Mouse (Mus musculus): ENCODE measurements around the gene Birc5.
"Not testable (repeated sequence)": the region's sequence is repeated elsewhere in the genome, so short reads cannot be mapped to it uniquely, and the experiment has no call there.

Gene Birc5

DNA sequence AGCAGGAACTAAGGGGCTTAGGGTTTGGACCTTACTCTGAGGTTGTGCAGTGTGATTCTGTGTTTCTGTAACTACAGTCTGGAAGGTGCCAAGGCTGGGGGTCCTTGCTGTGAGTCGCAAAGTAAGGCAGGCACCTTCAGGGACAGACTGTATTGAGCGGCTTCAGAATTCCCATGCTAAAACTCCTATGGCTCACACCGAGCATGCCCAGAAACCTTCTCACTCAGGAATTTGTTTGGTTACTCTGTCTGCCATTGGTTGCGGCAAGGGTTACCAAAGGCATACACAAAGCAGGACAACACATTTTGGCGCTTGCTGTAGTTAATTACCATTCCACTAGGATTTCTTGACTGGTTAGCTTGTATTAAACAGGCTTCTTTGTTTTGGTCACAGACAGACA lies 22.9 kb upstream of the Birc5 start:
- in situ Hi-C loops (cut with MboI) = loop anchor here (5.0 to 10.0 kb wide), 2 partner anchors 34 to 441 kb away; no protein-coding TSS in a partner anchor

DNA sequence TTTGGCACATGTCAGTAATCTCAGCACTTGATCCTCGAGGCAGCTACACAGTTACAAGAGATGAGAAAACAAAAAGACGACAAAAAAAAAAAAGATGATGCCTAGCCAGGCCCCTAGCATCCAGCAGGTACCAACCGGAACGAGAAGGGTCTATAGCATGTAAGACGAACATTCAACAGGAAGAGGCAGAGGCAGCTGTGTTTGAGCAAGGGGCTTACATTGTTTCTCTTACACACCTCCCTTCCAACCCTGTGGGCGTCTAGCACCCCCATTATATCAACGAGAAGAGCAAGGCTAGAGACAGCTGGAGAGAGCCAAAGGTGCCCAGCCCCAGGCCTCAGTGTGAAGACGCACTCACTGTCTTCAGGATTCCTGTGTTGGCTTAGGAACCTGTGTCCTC lies 22.1 kb upstream of the Birc5 start:
- in situ Hi-C loops (cut with MboI) = loop anchor here (5.0 to 10.0 kb wide), 2 partner anchors 35 to 442 kb away; no protein-coding TSS in a partner anchor

DNA sequence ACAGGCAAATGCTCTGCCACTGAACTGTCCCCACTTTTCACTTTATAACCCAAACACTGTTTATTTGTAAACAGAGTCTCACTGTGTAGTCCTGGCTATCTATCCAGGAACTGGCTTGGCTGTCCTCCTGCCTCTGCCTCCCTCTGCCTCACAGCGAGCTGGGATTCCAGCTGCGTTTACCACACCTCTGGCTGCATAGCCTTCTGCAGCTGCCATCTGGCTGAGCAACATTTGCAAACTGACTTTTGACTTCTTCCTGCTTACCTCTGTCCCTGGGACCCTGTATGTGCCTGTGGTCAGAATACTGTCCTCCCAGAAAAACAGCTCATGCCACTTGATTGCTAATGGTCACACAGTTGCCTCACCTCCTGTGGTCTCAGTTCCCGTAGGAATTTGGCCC lies 21.7 kb upstream of the Birc5 start:
- in situ Hi-C loops (cut with MboI) = loop anchor here (5.0 to 10.0 kb wide), 2 partner anchors 35 to 443 kb away; no protein-coding TSS in a partner anchor

DNA sequence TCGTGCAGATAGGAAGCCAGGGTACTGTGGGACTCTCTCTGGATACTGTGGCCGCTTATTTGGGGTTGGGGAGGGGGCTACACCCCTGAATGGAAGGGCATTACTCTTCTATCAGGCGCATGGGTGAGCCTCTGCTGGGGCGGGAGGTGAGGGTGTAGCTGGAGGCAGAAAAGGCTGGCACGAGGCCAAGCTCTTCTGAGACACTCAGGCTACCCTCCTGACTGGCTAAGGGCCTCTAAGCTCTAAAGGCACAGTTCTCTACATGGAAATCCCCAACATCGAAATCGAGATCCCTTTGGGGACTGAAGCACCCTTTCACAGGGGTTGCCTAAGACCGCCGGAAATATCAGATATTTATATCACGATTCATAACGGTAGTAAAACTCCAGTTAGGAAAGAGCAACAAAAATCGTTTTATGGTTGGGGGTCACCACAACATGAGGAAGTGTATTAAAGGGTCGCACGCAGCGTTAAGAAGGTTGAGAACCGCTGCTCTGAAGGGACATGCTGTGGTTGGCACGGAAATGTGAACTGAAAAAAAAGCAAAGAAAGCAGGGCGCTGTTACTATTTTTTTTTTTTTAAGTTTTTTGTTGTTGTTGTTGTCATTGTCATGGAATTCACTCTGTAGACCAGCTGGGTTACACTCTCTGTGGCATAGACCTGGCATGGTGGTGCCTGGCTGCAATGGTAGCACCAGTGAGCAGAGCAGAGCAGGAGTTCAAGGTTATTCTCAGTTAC lies 20.7 kb upstream of the Birc5 start:
- in situ Hi-C loops (cut with MboI) = loop anchor here (5.0 to 10.0 kb wide), 2 partner anchors 36 to 444 kb away; no protein-coding TSS in a partner anchor

DNA sequence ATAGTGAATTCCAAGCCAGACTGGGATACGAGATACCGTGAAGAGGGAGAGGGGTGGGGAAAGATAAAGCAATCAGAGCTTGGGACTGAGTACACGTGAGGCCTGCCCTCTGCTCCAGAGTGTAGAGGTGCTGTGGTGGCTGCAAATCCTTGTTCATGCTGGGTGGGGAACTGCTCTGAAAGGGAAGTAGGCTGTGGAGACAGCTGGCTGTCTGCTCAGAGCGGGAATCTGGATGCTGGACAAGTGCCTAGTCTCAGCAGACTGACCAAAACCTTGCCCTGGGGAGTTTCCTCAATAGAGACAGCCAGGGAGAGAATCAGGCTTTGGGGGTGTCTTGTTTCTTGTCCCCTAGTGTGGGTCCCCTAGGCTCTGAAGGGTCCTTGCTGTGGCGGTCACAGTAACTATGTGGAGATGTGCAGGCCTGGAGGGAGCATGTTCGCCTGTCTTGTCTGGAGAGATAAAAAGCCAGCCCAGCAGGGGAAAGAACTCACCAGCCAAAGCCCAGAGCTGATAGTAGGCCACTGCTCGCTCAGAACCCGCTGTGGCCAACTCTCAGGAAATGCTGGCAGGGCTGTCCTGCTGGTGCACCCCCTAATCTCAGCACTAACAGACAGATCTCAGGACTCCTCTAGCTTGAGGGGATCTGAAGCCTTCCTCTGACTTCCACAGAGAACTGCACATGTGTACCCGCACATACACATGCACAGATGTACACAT lies 20.0 kb upstream of the Birc5 start:
- in situ Hi-C loops (cut with MboI) = loop anchor here (5.0 to 10.0 kb wide), 2 partner anchors 37 to 444 kb away; no protein-coding TSS in a partner anchor

DNA sequence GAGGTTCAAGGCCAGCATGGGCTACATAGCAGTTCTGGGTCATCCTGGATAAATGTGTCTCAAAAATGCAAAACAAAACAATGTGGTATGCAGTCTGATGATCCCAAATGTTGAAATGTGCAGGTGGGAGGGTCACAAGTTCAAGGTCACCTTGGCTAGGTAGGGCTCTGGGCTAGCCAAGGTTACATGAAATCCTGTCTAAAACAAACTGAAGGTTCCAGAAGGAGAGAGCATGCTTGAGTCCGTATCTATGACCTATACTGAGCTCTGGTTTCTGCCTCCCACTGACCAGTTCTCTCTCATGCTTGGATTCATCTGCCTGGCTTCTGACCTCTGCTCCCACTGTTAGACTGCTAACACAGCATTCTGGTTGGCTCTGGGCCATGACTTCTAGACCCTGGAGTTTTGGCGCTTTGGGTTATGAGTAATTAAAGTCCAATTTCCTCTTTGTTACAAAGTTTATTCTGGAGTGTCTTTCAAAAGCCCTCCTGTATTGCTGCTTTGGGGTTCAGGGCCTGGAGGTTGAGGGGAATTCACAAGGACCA lies 19.3 kb upstream of the Birc5 start:
- in situ Hi-C loops (cut with MboI) = loop anchor here (5.0 to 10.0 kb wide), 2 partner anchors 37 to 445 kb away; no protein-coding TSS in a partner anchor

DNA sequence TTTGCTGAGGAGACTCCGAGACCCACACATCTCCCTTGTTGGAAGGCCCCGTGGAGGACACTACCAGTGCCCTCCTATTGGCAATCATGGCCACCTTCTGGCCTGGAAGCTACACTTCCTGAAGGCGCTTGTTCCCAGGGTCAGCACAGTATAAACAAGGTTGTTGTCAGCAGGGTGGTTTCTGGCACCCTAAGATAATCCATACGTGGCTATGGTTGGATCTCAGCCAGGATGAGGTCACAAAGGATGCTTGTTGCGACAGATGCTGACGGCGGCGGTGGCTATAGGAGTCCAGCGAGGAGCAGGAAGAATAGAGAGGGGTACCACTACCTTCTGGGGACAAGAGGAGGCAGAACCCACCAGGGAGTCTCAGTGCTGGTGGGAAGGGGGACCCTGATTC lies 18.6 kb upstream of the Birc5 start:
- in situ Hi-C loops (cut with MboI) = no loop called here

DNA sequence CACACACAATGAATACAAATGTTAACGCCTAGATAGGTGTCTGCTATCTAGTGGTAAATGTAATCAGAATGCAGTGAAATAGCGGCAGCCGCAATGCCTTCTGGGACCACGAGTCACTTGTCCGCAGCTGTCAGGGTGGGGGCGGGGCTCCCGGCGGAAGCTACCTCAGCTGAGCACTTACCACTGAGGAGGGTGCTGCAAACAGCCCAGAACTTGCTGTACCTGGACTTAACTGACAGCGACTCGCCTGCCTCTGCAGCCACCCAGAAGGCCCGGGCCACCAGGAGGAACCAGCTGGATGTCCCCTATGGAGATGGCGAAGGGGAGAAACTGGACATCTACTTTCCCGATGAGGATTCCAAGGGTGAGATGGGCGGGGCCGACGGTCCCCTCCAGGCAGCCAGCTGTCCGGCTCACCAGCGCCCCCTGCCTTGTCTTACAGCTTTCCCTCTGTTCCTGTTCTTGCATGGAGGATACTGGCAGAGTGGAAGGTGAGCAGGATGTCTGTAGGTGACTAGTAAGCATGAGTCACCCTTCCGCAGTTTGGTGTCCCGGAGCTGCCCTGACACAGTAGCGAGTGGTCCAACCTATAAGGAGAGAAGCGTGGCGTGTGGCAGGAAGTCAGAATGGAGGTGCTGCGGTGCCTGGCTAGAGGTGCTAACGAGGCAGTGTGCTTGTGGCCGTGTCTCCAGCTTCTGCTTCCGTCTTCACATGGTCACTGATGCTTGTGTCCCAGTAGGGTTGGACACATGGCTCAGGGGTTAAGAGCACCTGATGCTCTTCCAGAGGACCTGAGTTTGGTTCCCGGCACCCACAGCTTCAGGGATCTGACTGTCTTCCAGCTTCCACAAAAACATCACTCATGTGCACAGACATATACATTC lies 16.7 kb upstream of the Birc5 start:
- in situ Hi-C loops (cut with MboI) = no loop called here

DNA sequence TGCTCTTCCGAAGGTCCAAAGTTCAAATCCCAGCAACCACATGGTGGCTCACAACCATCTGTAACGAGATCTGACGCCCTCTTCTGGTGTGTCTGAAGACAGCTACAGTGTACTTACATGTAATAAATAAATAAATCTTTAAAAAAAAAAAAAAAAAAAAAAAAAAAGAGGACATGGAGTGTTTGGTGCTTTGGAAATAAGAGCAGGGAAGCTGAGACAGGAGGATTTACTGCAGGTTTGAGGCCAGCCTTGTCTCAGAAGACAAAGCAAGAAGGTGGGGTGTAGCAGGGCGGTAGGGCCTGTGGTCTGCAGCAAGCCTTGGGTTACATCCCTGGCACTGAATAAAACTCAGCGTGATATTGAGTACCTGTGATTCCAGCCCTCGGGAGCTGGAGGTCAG lies 15.5 kb upstream of the Birc5 start:
- in situ Hi-C loops (cut with MboI) = not testable (repeated sequence)

DNA sequence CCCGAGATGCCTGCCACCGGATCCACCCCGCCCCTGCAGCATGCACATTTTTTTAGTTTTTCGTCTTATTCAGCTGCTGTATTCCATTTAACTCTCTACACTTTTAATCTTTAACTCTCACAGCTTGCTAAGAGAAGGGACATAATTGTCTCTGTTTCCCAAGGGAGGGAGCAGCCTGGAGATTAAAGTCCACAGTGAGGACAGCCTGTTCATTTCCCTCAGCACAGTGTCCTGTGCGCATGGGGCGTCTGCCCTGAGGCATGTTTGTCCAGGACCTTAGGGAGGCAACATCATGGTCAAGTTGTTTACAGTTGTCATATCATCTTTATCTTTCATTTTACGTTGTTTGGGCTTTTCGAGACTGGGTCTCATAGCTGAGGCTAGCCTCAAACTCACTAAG lies 15.0 kb upstream of the Birc5 start:
- in situ Hi-C loops (cut with MboI) = no loop called here

DNA sequence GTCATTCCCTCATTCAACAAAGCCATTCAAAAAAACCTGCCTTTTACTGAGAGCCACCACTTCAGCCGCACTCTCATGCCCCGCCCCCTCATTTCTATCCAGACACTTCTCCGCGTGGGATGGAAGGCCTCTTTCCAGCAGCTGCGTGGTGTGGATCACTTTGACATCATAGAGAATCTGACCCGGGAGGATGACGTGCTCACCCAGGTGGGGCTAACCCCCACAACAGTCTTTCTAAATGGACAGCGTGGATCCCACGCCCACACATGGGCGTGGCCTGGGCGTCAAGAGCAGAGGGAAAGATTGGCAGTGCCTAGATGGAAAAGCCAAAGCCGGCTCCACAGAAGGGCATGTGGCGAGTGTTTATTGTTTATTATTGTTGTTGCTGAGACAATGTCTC lies 12.7 kb upstream of the Birc5 start:
- in situ Hi-C loops (cut with MboI) = no loop called here

DNA sequence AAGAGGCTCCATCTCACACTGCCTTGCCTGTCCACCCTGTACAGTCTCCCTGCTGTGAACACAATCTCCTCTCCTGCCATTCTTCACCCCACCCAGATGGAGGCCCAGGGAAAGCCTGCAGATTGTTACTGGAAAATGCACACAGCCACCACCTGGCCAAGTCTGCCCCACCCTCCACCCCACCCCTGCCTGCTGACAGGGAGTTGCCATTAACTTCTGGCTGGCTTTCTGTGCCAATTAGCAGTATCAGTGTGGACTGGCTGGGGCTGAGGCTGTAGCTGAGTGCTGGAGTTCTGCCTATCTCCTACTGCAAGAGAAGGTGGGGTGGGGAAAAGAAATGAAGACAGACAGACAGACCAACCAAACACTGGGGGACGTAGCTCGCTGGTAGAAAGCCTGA lies 10.5 kb upstream of the Birc5 start:
- in situ Hi-C loops (cut with MboI) = no loop called here

DNA sequence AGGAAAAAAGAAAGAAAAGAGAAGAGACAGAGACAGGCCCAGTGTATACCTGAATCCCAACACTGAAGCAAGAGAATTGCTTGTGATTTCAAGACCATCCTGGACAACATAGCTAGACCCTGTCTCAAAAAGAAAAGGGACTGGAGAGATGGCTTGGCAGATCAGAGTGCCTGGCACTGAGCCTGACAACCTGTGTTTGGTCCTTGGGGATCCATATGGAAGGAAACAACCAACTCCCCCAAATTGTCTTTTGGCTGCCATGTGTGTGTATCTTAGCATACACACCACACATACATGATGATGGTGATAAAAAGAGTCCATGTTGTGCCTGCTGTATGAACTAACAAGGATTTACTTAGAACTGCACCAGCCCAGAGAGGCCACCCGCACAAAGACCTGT lies 10.0 kb upstream of the Birc5 start:
- in situ Hi-C loops (cut with MboI) = no loop called here

DNA sequence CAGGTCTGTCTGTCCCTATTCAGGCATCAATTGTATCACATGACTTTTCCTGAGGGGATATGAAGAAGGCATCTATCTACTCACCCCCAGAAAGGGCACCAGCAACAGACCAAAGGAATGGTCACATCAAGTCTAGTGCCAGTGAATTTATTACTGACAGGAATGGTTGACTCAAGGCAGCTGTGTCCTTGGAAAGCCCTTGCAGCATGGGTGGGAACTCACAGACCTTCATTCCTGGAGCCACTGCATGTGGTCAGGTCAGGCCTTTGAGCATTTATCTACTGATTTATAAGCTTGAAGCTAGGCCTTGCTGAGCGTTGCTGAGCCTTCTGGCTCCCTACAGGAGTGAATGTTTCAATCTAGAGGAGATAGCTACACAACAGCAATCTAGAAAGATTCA lies 8.1 kb upstream of the Birc5 start:
- in situ Hi-C loops (cut with MboI) = no loop called here

DNA sequence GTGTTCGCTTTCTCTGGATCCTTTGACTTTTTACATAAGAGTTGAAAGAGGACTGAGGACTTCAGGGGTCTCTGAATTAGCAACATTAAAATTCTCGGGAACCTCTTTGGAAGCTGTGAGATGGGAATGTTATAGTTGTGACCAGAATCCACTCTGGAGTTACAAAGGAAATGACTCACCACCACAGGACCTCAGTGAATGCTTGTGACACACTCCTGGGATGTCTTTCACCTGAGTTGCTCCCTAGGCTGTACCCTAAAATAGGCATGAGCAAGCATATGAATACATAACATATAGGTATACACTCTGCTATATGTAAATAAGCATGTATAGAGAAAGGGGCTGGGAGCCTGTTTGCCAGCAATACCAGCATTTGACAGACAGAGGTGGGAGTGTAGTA lies 5.6 kb upstream of the Birc5 start:
- in situ Hi-C loops (cut with MboI) = no loop called here

DNA sequence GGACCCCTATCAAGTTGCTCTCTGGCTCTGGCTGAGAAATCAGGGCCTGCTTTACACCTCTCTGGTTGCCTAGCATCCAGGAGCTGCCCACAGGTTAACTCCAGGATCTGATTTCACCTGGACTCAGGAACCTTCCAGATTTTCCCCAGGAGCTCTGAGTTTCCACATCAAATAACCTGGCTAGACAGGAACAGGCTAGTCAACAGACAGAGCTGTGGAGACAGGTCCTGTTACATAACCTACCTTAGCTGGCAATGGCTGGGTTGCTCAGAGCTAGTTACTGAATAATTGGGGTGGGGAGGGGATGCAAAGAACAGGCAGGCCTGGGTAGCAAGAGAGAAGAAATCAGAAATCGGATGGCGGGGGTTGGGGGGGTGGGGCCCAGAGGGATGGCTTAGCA lies 4.1 kb upstream of the Birc5 start:
- in situ Hi-C loops (cut with MboI) = no loop called here

DNA sequence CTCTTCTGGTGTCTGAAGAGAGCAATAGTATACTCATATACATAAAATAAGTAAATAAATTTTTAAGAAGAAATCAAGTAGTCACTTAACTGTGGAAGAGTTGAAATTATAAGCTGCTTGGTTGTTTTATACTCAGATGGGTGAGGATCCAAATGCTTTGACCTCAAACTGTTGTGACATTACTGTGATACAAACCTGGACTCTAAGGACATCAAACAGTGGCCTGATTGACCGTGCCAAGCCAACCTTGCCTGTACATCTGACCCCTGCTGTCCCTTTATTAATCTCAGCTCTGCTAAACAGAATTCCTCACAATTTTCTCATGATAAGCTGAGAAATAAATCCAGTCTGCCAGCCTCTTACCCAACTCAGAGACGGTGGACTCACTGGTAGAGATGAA lies 3.4 kb upstream of the Birc5 start:
- in situ Hi-C loops (cut with MboI) = no loop called here

DNA sequence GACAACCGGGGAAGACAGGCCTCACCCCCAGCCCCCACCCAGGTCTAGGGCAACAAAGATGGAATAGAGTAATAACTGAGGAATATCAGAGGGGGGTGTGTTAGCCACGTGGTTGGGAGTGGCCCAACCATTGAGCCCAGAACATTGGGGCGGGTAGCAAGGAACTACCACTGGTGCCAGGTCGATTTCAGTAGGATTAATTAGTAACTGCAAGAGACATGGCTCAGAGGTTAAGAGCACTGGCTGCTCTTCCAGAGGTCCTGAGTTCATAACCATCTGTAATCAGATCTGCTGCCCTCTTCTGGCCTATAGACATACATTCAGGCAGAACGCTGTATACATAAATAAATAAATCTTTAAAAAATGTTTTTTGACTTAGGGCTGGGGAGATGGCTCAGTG lies 2.4 kb upstream of the Birc5 start:
- in situ Hi-C loops (cut with MboI) = no loop called here

DNA sequence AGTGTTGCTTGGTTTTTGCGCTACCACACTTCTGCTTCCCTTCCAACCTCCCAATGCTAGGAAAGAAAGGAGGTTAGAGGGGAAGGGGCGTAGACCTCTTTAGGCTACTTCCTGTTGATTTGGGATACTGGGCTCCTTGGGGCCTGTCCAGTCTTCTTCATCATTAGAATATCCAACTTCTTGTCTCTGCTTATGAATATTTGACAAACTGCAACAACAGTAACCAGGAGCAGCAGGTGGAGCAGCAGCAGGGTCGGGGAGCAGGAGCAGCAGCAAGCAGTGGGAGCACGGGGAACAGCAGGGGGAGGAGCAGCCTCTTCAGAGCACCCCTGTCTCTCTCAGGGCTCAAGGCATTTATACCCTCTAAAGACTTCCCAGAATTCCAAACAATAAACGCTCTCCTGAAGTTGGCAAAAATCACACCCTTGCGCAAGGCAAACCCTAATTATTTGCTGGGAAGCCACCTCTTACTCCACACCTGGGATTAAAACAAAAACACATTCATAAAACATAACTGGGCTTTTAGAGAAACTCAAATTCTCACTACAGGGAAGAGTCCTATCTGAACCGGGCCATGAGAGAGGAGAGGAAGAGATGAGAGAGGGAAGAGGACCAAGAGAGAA lies 1.3 kb upstream of the Birc5 start:
- in situ Hi-C loops (cut with MboI) = no loop called here

DNA sequence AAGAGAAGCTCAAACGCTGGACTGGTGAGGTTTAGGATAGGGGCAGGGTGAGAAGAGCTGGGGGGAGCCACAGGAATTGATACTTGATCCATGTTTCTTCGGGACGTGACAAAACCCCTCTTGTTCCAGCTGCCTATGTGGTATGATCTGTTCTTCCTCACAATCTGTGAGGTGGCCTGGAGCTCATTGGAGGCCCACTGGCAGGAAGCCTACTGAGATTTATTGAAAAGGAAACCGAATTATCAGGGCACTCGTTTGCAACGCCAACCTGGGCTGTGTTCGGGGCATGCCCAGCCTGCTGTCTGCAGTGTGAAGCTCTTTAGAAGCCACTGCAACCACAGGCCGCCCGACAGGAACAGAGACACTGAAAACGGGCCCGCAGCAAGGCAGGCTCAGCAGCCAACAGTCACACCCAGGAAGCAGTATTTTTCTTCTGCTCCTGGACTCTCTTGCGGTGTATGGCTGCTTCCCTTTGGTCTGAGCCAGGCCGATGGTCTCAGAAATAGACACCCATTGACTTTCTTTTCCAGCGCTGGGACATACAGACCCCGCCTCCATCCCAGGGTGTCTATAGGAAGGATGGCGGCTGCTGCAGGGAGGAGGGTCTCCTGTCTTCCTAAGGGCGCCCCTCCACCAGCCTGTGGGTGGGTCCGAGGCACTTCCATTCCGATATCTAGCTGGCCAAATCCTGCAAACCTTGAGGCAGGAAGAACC lies 623 bp upstream of the Birc5 start:
- in situ Hi-C loops (cut with MboI) = no loop called here

DNA sequence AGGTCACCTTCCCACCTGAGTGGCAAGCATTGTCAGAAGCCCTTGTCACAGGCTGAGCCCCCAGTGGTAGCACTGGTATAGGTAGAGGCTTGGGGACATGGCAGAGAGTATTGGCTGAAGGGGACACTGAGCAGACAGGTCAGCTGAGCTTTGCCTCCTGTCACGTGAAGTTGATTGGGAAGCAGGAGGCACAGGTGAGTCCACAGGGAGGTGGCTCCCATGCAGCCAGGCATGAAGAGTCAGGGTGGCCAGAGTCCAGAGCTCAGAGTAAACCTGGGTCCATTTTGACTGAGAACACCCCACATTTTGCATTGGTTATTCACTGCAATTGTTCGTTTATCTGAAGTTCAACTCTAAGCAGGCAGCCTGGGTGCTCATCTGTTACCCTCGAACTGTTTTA lies 3.8 kb downstream of the Birc5 start:
- in situ Hi-C loops (cut with MboI) = no loop called here
